Mouse (Mus musculus): ENCODE results near the gene Ppp1r3e.

Gene Ppp1r3e

GRCm38 (mm10) chr14:54877048-54877715 is at the start of gene Ppp1r3e:
Gene Ppp1r3e, minus strand, starts transcription at chr14:54877550.
- DNase-seq (ENCODE audit: low spot score): no peak

DNA sequence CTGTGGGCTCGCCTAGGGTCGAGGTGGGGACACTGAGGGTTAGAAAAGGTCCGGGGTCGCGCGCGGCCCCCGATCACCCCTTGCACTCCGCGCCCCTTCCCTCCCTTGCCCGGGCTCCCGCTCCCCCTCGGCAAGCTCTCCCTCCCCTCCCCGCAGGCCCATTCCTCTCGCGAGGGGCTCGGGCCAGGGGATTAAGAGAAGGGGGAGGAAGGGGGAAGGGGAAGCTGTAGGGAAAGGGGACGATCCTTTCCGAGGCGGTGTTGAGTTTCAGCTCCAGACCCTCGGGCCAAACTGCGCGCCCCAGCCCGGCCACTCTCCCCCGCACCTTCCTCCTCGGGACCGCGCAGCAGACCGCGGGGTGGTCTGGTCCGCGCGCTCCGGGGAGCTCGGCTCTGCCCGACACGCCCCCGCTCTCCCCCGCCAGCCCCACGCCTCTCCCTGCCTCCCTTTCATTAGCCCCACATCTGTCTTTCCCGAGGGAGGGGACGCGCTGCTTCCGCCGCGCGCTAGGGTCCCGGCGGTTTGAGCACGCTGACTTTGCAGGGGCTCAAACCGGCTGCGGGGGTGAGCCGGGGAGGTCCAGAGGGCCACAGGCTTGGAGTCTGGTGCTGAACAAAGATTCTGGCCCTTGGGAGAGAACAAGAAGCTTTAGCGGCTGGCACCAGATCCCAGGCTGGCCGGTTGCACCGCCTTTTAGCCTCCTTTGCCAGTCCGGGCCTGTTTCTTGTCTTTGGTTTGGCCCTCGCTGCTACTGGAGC is 49.2 kb upstream of the Ppp1r3e start:
- DNase-seq (ENCODE audit: low spot score): peak; percentile 57

DNA sequence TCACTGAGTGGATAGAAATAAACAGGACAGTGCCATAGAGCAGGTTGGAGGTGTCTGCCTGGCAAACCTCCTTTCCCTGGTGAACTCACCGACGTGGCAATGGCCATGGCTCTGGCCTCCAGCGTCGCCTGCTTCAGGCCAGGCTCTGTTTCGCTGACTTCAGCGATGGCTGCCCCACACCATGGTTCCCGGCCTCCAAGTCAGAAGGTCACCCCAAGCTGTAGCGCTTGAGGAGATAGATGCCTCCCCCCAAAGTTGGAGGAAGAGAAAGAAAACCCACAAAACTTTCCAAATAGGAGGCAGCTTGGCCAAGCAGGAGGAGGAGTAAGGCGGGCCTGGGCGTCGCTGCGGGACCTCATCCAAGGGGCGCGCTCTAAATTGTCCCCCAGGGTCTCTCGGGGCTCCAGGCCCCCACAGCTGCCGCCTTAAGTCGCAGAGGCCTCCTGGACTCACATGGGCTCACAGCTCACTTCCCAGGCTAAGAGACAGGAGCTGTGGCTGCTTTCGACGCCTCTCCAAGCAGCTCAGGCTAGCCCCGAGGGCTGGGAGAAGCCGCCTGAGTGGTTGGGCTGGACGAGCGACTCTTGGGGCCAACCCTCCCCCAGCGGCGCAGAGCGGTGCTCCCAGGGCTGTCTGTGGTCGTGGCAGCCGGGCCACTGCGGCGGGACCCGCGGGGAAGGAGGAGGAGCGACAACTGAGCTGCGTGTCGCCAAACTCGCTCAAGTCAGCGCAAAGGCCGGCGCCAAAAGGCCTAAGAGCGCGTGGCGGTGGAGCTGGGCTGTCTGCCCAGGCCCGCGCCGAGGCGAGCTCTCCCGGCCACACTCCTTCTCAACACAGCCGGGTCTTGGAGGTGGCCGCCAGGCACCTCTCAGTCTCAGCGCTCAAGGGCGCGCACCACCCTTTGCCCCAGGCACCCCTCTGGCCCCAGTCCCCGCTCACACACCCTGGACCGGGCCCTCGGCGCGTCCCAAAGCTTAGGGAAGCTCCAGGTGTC is 48.3 kb upstream of the Ppp1r3e start, which contains the start of gene Efs:
Gene Efs (minus strand): TSS at position 778 of the 994 bp plus-strand sequence.
- DNase-seq (ENCODE audit: low spot score): peak; percentile 71

GRCm38 (mm10) chr14:54924641-54925348 is 47.4 kb upstream of the Ppp1r3e start:
- peak; percentile 56 for DNase-seq (ENCODE audit: low spot score)

DNA sequence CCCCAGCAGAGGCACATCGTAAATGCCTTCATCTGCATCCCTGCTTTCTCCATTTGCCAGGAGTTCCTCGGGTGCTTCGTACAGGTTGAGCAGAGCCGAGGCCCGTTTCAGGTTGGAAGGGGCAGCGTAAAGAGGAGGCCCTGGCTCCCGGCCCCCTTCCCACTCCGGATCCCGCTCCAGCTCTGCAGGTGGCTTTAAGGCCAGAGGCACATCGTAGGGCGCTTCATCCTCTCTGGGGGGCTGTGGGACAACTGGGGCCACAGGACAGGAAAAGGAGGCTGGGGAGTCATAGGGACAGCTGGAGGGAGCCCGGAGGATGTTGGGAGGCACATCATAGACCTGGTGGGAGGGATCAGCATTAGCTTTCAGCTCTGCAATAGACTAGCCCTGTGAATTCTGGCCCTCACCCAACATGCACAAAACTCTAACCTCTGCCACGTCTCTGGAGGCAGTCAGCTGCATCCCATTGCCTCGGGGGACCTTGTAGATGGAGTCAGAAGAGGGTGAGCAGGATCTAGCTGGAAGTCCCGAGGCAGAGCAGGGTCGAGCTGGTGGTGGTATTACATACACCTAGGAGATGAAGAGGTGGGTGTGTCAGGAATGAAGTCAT is 42.8 kb upstream of the Ppp1r3e start:
- DNase-seq (ENCODE audit: low spot score): no peak

- no peak for DNase-seq (ENCODE audit: low spot score)
Measured at GRCm38 (mm10) chr14:54913343-54913742, 36.0 kb upstream of the Ppp1r3e start.

GRCm38 (mm10) chr14:54912886-54913285 is 35.5 kb upstream of the Ppp1r3e start, which contains the start of gene Slc22a17:
Gene Slc22a17, minus strand, starts transcription at chr14:54913132.
- peak; percentile 64 for DNase-seq (ENCODE audit: low spot score)

DNA sequence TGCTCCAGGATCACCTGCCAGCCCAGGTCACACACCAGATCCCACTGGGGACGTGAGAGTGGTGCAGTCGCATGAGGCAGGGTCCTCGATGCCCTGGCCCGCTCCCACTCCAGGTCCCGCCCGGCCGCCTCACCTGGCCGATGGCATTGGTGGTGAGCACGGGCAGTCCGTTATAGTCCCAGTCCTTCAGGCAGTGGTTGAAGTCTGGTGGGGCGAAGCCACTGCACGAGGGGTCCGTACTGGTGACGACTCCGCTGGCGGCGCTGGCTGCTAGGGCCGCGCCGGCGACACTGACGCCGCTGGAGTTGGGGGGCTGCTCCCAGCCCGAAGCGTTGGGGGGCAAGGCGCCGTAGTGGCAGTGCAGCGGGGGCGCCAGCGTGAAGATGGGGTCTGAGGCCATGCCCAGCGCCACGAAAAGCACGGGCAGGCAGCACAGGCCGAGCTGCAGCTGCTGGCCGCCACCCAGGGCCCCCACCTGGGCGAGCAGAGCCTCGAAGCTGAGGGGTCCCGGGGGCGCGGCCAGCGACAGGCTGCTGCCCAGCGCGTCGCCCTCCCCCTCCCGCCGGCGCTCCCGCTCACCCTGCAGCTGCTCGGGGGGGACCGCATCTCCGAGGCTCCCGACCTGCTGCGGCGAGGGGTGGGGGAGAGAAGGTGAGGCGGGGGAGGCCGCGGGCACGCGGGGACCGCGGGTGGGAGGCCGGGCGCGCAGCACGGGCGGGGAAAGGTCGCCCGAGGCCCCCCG is 34.9 kb upstream of the Ppp1r3e start:
- DNase-seq (ENCODE audit: low spot score): no peak

GRCm38 (mm10) chr14:54908682-54909081 is 31.3 kb upstream of the Ppp1r3e start:
- no peak for DNase-seq (ENCODE audit: low spot score)

DNA sequence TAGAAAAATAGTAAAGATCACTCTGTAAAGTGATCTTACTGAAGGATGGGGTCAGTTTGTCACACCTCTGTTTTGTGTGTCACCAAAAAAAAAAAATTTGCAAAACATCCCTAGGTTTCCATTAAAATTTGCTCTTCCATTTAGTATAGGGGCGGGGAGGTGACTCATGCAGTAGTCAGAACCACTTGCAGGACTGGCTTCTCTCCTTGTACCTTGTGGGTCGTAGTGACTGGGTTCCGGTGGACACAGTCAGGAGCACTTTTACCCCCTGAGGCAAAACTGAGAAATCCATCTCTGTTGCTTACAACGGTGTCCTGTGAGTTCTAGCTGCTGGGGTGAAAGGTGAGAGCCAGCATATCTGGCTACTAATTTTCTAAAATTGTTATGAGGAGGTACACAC is 26.3 kb upstream of the Ppp1r3e start:
- DNase-seq (ENCODE audit: low spot score): no peak

- no peak for DNase-seq (ENCODE audit: low spot score)
Measured at GRCm38 (mm10) chr14:54900383-54900782, 23.0 kb upstream of the Ppp1r3e start.

- DNase-seq (ENCODE audit: low spot score): no peak
Measured at GRCm38 (mm10) chr14:54897445-54897844, 20.1 kb upstream of the Ppp1r3e start.

- peak; percentile 54 for DNase-seq (ENCODE audit: low spot score)
Measured at GRCm38 (mm10) chr14:54894296-54895151, 17.2 kb upstream of the Ppp1r3e start.

DNA sequence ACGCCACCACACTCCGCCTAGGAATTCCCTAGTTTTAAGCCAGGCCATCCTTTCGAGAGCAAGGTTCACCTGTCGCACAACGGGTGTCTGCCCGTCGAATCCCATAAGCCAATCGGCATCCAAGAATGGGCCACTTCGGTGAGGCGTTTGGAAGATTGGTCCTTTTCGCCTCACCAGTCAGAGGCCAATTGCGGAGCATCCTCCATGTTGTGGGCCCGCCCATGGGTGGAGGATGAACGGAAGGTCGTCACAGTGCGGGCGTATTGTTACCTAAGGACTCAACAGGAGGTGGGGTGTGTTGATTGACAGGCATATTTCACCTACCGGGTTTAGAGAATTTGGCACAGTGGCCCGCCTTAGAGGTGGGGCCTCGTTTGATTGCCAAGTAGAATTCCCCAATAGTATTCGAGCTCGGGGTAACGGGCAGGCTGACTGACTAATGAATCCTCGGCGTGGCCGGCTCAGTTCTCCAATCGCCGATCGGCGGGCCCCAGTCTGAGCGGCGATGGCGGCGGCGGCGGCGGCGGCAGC is 16.4 kb upstream of the Ppp1r3e start:
- DNase-seq (ENCODE audit: low spot score): peak; percentile 96

DNA sequence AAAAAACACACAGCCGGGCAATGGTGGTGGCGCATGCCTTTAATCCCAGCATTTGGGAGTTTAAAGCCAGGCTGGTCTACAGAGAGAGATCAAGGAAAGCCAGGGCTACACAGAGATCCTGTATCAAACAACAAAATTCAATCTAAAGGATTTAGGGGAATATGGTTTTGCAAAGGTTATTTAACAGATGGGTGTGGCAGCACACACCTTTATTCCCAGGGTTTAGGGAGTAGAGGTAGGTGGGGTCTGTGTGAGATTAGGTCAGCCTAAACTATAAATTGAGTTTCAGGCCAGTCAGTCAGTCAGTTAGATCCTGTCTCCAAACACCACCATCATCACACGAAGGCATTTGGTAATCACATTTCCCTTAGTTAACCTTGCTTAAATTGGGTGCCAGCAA is 14.8 kb upstream of the Ppp1r3e start, which contains the start of gene Pabpn1:
Gene Pabpn1 (plus strand): TSS at position 301 of the 400 bp plus-strand sequence.
- no peak for DNase-seq (ENCODE audit: low spot score)

GRCm38 (mm10) chr14:54885309-54885708 is 8.0 kb upstream of the Ppp1r3e start:
- no peak for DNase-seq (ENCODE audit: low spot score)

DNA sequence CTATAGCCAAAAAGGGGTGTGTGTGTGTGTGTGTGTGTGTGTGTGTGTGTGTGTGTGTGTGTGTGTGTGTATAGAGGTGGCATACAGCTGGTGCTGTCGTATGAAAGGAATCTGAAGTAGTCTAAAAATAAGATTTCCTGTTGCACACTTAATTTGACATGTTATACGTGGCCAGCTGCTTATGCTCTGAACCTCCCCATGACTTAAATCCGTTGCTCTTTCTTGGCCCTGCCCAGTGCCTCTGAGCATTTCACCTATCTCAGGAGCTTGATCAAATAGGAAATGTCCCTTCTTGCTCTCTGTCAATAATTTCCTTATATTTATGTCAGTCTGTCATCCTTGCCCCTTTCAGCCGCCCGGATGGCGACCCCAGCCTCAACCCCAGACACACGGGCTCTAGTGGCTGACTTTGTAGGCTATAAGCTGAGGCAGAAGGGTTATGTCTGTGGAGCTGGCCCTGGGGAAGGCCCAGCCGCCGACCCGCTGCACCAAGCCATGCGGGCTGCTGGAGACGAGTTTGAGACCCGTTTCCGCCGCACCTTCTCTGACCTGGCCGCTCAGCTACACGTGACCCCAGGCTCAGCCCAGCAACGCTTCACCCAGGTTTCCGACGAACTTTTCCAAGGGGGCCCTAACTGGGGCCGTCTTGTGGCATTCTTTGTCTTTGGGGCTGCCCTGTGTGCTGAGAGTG is 6.8 kb upstream of the Ppp1r3e start:
- no peak for DNase-seq (ENCODE audit: low spot score)

Measured in ovary, postnatal 10 days (tissue).